Mouse (Mus musculus): ENCODE data around the gene Aox3.
A peak's percentile ranks its signal among the peaks of the same experiment; 100 is the strongest.

The Aox3 gene

GRCm38 (mm10) chr1:58112880-58113279, at the start of gene Aox3:
TSS of gene Aox3 (plus strand) at chr1:58113130.
- DNase-seq (ENCODE audit: low spot score in 2 of 2), result peak; percentile 81 to 85

GRCm38 (mm10) chr1:58065151-58065550, 47.8 kb upstream of the Aox3 start:
- DNase-seq (ENCODE audit: low spot score in 2 of 2), result no peak

GRCm38 (mm10) chr1:58065606-58066005, 47.3 kb upstream of the Aox3 start:
- DNase-seq (ENCODE audit: low spot score in 2 of 2), result no peak

- no peak for DNase-seq (ENCODE audit: low spot score in 2 of 2)
These were observed 43.7 kb upstream of the Aox3 start for GRCm38 (mm10) chr1:58069181-58069580.

GRCm38 (mm10) chr1:58070091-58070490, 42.8 kb upstream of the Aox3 start:
- DNase-seq (ENCODE audit: low spot score in 2 of 2), result peak; percentile 39 to 57

GRCm38 (mm10) chr1:58071006-58071405, 41.9 kb upstream of the Aox3 start:
- no peak for DNase-seq (ENCODE audit: low spot score in 2 of 2)

- no peak for DNase-seq (ENCODE audit: low spot score in 2 of 2)
These were observed 41.4 kb upstream of the Aox3 start for GRCm38 (mm10) chr1:58071509-58071908.

- no peak for DNase-seq (ENCODE audit: low spot score in 2 of 2)
These were observed 40.5 kb upstream of the Aox3 start for GRCm38 (mm10) chr1:58072416-58072815.

- DNase-seq (ENCODE audit: low spot score in 2 of 2), result peak in 1 of 2 experiments; percentile 40
These were observed 39.8 kb upstream of the Aox3 start for GRCm38 (mm10) chr1:58072991-58073730.

GRCm38 (mm10) chr1:58074266-58074665, 38.7 kb upstream of the Aox3 start:
- DNase-seq (ENCODE audit: low spot score in 2 of 2), result no peak

GRCm38 (mm10) chr1:58077882-58078281, 35.0 kb upstream of the Aox3 start:
- DNase-seq (ENCODE audit: low spot score in 2 of 2), result no peak

- no peak for DNase-seq (ENCODE audit: low spot score in 2 of 2)
These were observed 34.5 kb upstream of the Aox3 start for GRCm38 (mm10) chr1:58078390-58078789.

GRCm38 (mm10) chr1:58079689-58080088, 33.2 kb upstream of the Aox3 start:
- no peak for DNase-seq (ENCODE audit: low spot score in 2 of 2)

- no peak for DNase-seq (ENCODE audit: low spot score in 2 of 2)
These were observed 32.5 kb upstream of the Aox3 start for GRCm38 (mm10) chr1:58080446-58080845.

GRCm38 (mm10) chr1:58081356-58081755, 31.6 kb upstream of the Aox3 start:
- DNase-seq (ENCODE audit: low spot score in 2 of 2), result no peak

GRCm38 (mm10) chr1:58089316-58089715, 23.6 kb upstream of the Aox3 start:
- no peak for DNase-seq (ENCODE audit: low spot score in 2 of 2)

- DNase-seq (ENCODE audit: low spot score in 2 of 2), result no peak
These were observed 22.7 kb upstream of the Aox3 start for GRCm38 (mm10) chr1:58090191-58090590.

- DNase-seq (ENCODE audit: low spot score in 2 of 2), result no peak
These were observed 21.7 kb upstream of the Aox3 start for GRCm38 (mm10) chr1:58091213-58091612.

- no peak for DNase-seq (ENCODE audit: low spot score in 2 of 2)
These were observed 20.9 kb upstream of the Aox3 start for GRCm38 (mm10) chr1:58091992-58092560.

- no peak for DNase-seq (ENCODE audit: low spot score in 2 of 2)
These were observed 15.6 kb upstream of the Aox3 start for GRCm38 (mm10) chr1:58097338-58097737.

- DNase-seq (ENCODE audit: low spot score in 2 of 2), result no peak
These were observed 13.8 kb upstream of the Aox3 start for GRCm38 (mm10) chr1:58099119-58099518.

GRCm38 (mm10) chr1:58101531-58102146, 11.3 kb upstream of the Aox3 start:
- DNase-seq (ENCODE audit: low spot score in 2 of 2), result no peak

- no peak for DNase-seq (ENCODE audit: low spot score in 2 of 2)
These were observed 10.4 kb upstream of the Aox3 start for GRCm38 (mm10) chr1:58102494-58102893.
